Mouse (Mus musculus) MEL (cell line): ENCODE results near the gene Arid3c. TPM values are rescaled to one million over a fixed set of nuclear protein-coding genes. Genes with fewer than 3 reads are reported as not detected.

Source experiments
- DNase-seq: peaks from one replicate; pipeline ENCODE4 v3.0.0; 2011; ENCODE audit warnings: low read depth, low spot score
- H3K27ac ChIP-seq: 2 replicates; pipeline ENCODE4 v1.5.1; 2012; ENCODE audit warnings: low read depth, mild to moderate bottlenecking, control low read depth, low read length, moderate library complexity; ENCODE audit not compliant: control insufficient read depth
- H3K27me3 ChIP-seq, 2 experiments: fragments of 150-350 bp in 1 of 2; sonication (generic) in 1 of 2; 2 replicates each; pipeline ENCODE4 v1.6.1; 2012; ENCODE audit warnings: low read length in 2 of 2, mild to moderate bottlenecking in 2 of 2, improper control_type of control experiment in 1 of 2, moderate library complexity in 1 of 2; ENCODE audit not compliant: insufficient read depth in 2 of 2, control insufficient read depth in 1 of 2
- H3K36me3 ChIP-seq, 2 experiments: 2 replicates each; pipeline ENCODE4 v1.6.1; 2012 to 2014; ENCODE audit warnings: low read length in 2 of 2, improper control_type of control experiment in 1 of 2, inconsistent platforms in 1 of 2, mild to moderate bottlenecking in 1 of 2; ENCODE audit not compliant: insufficient read depth in 2 of 2, control insufficient read depth in 1 of 2
- H3K4me1 ChIP-seq, 2 experiments: fragments of 150-350 bp in 1 of 2; sonication (generic) in 1 of 2; 2 replicates each; pipeline ENCODE4 v1.6.1; 2012; ENCODE audit warnings: low read length in 2 of 2, improper control_type of control experiment in 1 of 2, mild to moderate bottlenecking in 1 of 2; ENCODE audit not compliant: insufficient read depth in 2 of 2, control insufficient read depth in 1 of 2
- H3K4me3 ChIP-seq, 2 experiments: fragments of 150-350 bp in 1 of 2; sonication (generic) in 1 of 2; 2 replicates each; pipeline ENCODE4 v1.5.1; 2012; ENCODE audit warnings: low read depth in 2 of 2, low read length in 2 of 2, mild to moderate bottlenecking in 2 of 2, moderate library complexity in 2 of 2, control low read depth in 1 of 2, improper control_type of control experiment in 1 of 2; ENCODE audit not compliant: control insufficient read depth in 1 of 2, insufficient read depth in 1 of 2
- H3K79me2 ChIP-seq: 2 replicates; pipeline ENCODE4 v1.6.1; 2012; ENCODE audit warnings: mild to moderate bottlenecking, low read length, moderate library complexity; ENCODE audit not compliant: control insufficient read depth, poor library complexity, insufficient read depth
- H3K9ac ChIP-seq: 2 replicates; pipeline ENCODE4 v1.6.1; 2012; ENCODE audit warnings: low read depth, mild to moderate bottlenecking, control low read depth, low read length, moderate library complexity; ENCODE audit not compliant: control insufficient read depth, poor library complexity, severe bottlenecking
- H3K9me3 ChIP-seq: fragments of 150-350 bp; sonication (generic); replicated peaks from 2 replicates; pipeline ENCODE4 v1.6.1; 2012; ENCODE audit warnings: mild to moderate bottlenecking, low read length, improper control_type of control experiment, moderate library complexity; ENCODE audit not compliant: insufficient read depth
- BHLHE40 ChIP-seq: IDR thresholded peaks from 2 replicates; pipeline ENCODE4 v1.6.1; 2012; ENCODE audit warnings: low read depth, mild to moderate bottlenecking, inconsistent platforms, low read length, improper control_type of control experiment, borderline replicate concordance
- CHD1 ChIP-seq: IDR thresholded peaks from 2 replicates; pipeline ENCODE4 v1.6.1; 2012; ENCODE audit warnings: low read depth, mild to moderate bottlenecking, inconsistent platforms, low read length, improper control_type of control experiment
- CHD2 ChIP-seq: IDR thresholded peaks from 2 replicates; pipeline ENCODE4 v1.6.1; 2011; ENCODE audit warnings: low read length, improper control_type of control experiment
- CTCF ChIP-seq, 3 experiments: IDR thresholded peaks in 2 of 3; conservative IDR thresholded peaks in 1 of 3; 2 replicates each; pipeline ENCODE4 v1.5.1; 2011 to 2012; ENCODE audit warnings: low read length in 3 of 3, low read depth in 2 of 3, mild to moderate bottlenecking in 2 of 3, improper control_type of control experiment in 1 of 3, inconsistent platforms in 1 of 3, mixed read lengths in 1 of 3, moderate library complexity in 1 of 3; ENCODE audit not compliant: control insufficient read depth in 1 of 3, insufficient read depth in 1 of 3, poor library complexity in 1 of 3, severe bottlenecking in 1 of 3
- EP300 ChIP-seq, 2 experiments: IDR thresholded peaks; 2 replicates each; pipeline ENCODE4 v1.6.1; 2011; ENCODE audit warnings: improper control_type of control experiment in 2 of 2, low read length in 2 of 2, low read depth in 1 of 2, mild to moderate bottlenecking in 1 of 2
- GABPA ChIP-seq: IDR thresholded peaks from 2 replicates; pipeline ENCODE4 v1.6.1; 2012; ENCODE audit warnings: low read depth, mild to moderate bottlenecking, inconsistent platforms, low read length, improper control_type of control experiment, moderate library complexity
- HCFC1 ChIP-seq: IDR thresholded peaks from 2 replicates; pipeline ENCODE4 v1.6.1; 2012; ENCODE audit warnings: low read depth, mild to moderate bottlenecking, inconsistent platforms, low read length, improper control_type of control experiment, moderate library complexity
- JUND ChIP-seq: IDR thresholded peaks from 2 replicates; pipeline ENCODE4 v1.6.1; 2011; ENCODE audit warnings: low read depth, mild to moderate bottlenecking, improper control_type of control experiment, low read length
- KAT2A ChIP-seq: conservative IDR thresholded peaks from 2 replicates; pipeline ENCODE4 v1.6.1; 2012; ENCODE audit warnings: low read depth, low read length, improper control_type of control experiment, inconsistent platforms
- MAX ChIP-seq: IDR thresholded peaks from 2 replicates; pipeline ENCODE4 v1.6.1; 2011; ENCODE audit warnings: low read length, improper control_type of control experiment
- MAZ ChIP-seq: IDR thresholded peaks from 2 replicates; pipeline ENCODE4 v1.6.1; 2012; ENCODE audit warnings: low read depth, mild to moderate bottlenecking, inconsistent platforms, low read length, improper control_type of control experiment
- MEF2A ChIP-seq: IDR thresholded peaks from 2 replicates; pipeline ENCODE4 v1.6.1; 2014; ENCODE audit warnings: low read depth, mild to moderate bottlenecking, inconsistent platforms, low read length, improper control_type of control experiment; ENCODE audit not compliant: poor library complexity, insufficient replicate concordance, severe bottlenecking; ENCODE audit errors: extremely low read depth
- MXI1 ChIP-seq: IDR thresholded peaks from 2 replicates; pipeline ENCODE4 v1.6.1; 2011; ENCODE audit warnings: mild to moderate bottlenecking, low read depth, low read length, improper control_type of control experiment
- MYC ChIP-seq: IDR thresholded peaks from 2 replicates; pipeline ENCODE4 v1.6.1; 2011; ENCODE audit warnings: low read depth, mild to moderate bottlenecking, low read length, improper control_type of control experiment, moderate library complexity
- NELFE ChIP-seq: IDR thresholded peaks from 2 replicates; pipeline ENCODE4 v1.6.1; 2011; ENCODE audit warnings: low read depth, low read length, improper control_type of control experiment
- POLR2A ChIP-seq, 2 experiments: IDR thresholded peaks; 2 replicates each; pipeline ENCODE4 v1.6.1; 2011 to 2012; ENCODE audit warnings: low read length in 2 of 2, mild to moderate bottlenecking in 2 of 2, control low read depth in 1 of 2, improper control_type of control experiment in 1 of 2, low read depth in 1 of 2, moderate library complexity in 1 of 2; ENCODE audit not compliant: control insufficient read depth in 1 of 2, insufficient read depth in 1 of 2, poor library complexity in 1 of 2
- POLR2AphosphoS2 ChIP-seq: IDR thresholded peaks from 2 replicates; pipeline ENCODE4 v1.6.1; 2011; ENCODE audit warnings: low read length, improper control_type of control experiment
- POLR2AphosphoS5 ChIP-seq: IDR thresholded peaks from 2 replicates; pipeline ENCODE4 v1.6.1; 2012; ENCODE audit warnings: low read depth, borderline replicate concordance, mild to moderate bottlenecking, inconsistent platforms, low read length, moderate library complexity, mixed read lengths
- RAD21 ChIP-seq: IDR thresholded peaks from 2 replicates; pipeline ENCODE4 v1.6.1; 2011; ENCODE audit warnings: mild to moderate bottlenecking, low read depth, low read length, improper control_type of control experiment
- SIN3A ChIP-seq: IDR thresholded peaks from 2 replicates; pipeline ENCODE4 v1.6.1; 2012; ENCODE audit warnings: low read length, improper control_type of control experiment, inconsistent platforms
- SMC3 ChIP-seq: IDR thresholded peaks from 2 replicates; pipeline ENCODE4 v1.6.1; 2011; ENCODE audit warnings: low read depth, low read length, improper control_type of control experiment
- TBP ChIP-seq: IDR thresholded peaks from 2 replicates; pipeline ENCODE4 v1.8.0; 2011; ENCODE audit warnings: low read depth, low read length, improper control_type of control experiment
- TCF12 ChIP-seq: IDR thresholded peaks from 2 replicates; pipeline ENCODE4 v1.6.1; 2014; ENCODE audit warnings: low read depth, mild to moderate bottlenecking, inconsistent platforms, low read length, improper control_type of control experiment, moderate library complexity
- UBTF ChIP-seq: IDR thresholded peaks from 2 replicates; pipeline ENCODE4 v1.6.1; 2012; ENCODE audit warnings: low read depth, mild to moderate bottlenecking, inconsistent platforms, low read length, improper control_type of control experiment, moderate library complexity, borderline replicate concordance; ENCODE audit not compliant: insufficient read depth
- ZC3H11A ChIP-seq: IDR thresholded peaks from 2 replicates; pipeline ENCODE4 v1.6.1; 2012; ENCODE audit warnings: low read depth, mild to moderate bottlenecking, inconsistent platforms, low read length, improper control_type of control experiment
- polyA plus RNA-seq, 2 experiments: library from polyadenylated mRNA; stranded (reverse) in 1 of 2; unstranded in 1 of 2; fragments of >175 nt in 1 of 2; fragments of >200 nt in 1 of 2; gene quantifications; 2 replicates each; pipeline versions ENCODE4 v1.2.1 to v1.2.4; 2012; ENCODE audit warnings: low replicate concordance in 2 of 2, low read depth in 1 of 2; ENCODE audit not compliant: insufficient read length in 2 of 2, insufficient read depth in 1 of 2, missing spikeins in 1 of 2
- total RNA-seq: library from RNA; depleted of rRNA; stranded (reverse); fragments of 300-350 nt; gene quantifications from 2 replicates; pipeline ENCODE4 v1.2.3, GENCODE M21; 2012

Gene Arid3c
- total and polyA plus RNA-seq, 3 experiments, result 0.13 TPM; not detected in 2

- Histone ChIP-seq H3K27me3 (no peaks in the 10 kb centered on the region; a peak in 1 of 4 replicates), H3K4me3 (no peak overlapping the region)
- no peak for DNase-seq
- TF ChIP-seq TBP, result no peak
- TF ChIP-seq JUND, result no peak
- no peak for TF ChIP-seq SIN3A
- no peak for TF ChIP-seq KAT2A
- no peak for TF ChIP-seq MXI1
- TF ChIP-seq BHLHE40, result no peak
- no peak for TF ChIP-seq POLR2AphosphoS2
- TF ChIP-seq POLR2A (IDR thresholded peaks at IDR 0.05; ENCODE audit: control insufficient read depth in 1 of 2, insufficient read depth in 1 of 2, low read depth in 1 of 2, low read length in 2 of 2, poor library complexity in 1 of 2), result no peak
- TF ChIP-seq CHD2, result no peak
- TF ChIP-seq MAX, result no peak
- no peak for TF ChIP-seq HCFC1
- no peak for TF ChIP-seq UBTF
- no peak for TF ChIP-seq NELFE
- no peak for TF ChIP-seq CTCF (IDR thresholded peaks at IDR 0.05 in 2 of 3, conservative IDR thresholded peaks at IDR 0.05 in 1 of 3; ENCODE audit: control insufficient read depth in 1 of 3, insufficient read depth in 1 of 3, low read depth in 2 of 3, low read length in 3 of 3, poor library complexity in 1 of 3, severe bottlenecking in 1 of 3)
- TF ChIP-seq SMC3, result no peak
- TF ChIP-seq MEF2A, result no peak
- no peak for TF ChIP-seq GABPA
- no peak for TF ChIP-seq ZC3H11A
- TF ChIP-seq, all 39 proteins: peak for 0
- Histone ChIP-seq H3K4me1 (no peaks in the 10 kb centered on the region), H3K9ac (no peak overlapping the region), H3K79me2 (no peaks in the 10 kb centered on the region), H3K36me3 (no peaks in the 10 kb centered on the region), H3K27ac (no peak overlapping the region), H3K9me3 (no peaks in the 10 kb centered on the region)
Measured at GRCm38 (mm10) chr4:41677006-41677629, 53.8 kb downstream of the Arid3c start.

DNA sequence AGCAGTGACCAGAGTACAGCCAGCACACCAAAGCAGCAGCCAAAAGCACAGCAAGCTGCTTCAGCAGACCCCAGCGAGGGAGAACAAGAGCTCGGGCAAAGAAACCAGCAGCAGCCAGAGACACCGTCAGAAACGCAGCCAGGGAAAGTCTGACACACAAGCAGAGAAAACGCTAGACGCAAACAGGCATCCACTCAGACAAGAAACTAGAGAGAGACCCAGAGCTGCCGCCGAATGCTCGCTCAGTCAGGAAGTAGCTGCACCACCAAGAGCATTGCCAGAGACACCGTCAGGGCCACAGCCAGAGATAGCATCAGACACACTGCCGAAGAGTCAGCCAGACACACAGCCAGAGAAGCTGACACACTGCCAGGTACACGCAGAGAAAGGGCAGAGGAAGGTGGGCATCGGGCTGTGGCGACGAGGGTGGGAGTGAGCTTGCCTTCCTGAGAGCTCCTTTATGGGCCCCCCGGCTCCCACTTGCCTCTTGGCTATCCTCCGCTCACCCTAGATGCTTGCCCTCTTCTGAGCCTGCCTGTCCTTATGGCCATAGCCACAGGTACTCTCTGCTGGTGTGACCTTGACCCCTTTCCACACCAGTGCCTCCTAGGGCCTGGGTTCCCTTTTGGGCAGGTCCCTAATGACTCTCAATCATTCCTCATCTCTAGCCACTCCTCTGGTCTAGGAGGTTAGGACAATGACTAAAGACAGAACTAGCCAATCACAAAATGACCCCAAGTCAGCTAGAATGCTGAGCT, 54.5 kb downstream of the Arid3c start:
- Histone ChIP-seq H3K27ac (no peak overlapping the region), H3K79me2 (no peaks in the 10 kb centered on the region), H3K36me3 (no peaks in the 10 kb centered on the region), H3K9me3 (no peaks in the 10 kb centered on the region), H3K4me3 (no peak overlapping the region), H3K27me3 (no peaks in the 10 kb centered on the region; a peak in 1 of 4 replicates), H3K9ac (no peak overlapping the region), H3K4me1 (no peaks in the 10 kb centered on the region)
- no peak for DNase-seq
- TF ChIP-seq EP300 (IDR thresholded peaks at IDR 0.05; ENCODE audit: low read depth in 1 of 2, low read length in 2 of 2) (no peak), TCF12 (no peak), MYC (no peak), CHD1 (no peak), UBTF (no peak), MXI1 (no peak), RAD21 (no peak), SMC3 (no peak), POLR2AphosphoS5 (no peak), MAZ (no peak)
